Mouse (Mus musculus) heart, postnatal 25 days (tissue): ENCODE measurements at regions not wholly inside any gene's neighbourhood (a gene's known extent, or its start where the extent isn't known, plus 50 kb on each side); places are given as distances from the start of the nearest gene placed in this dataset.
"Not testable (repeated sequence)": the region's sequence is repeated elsewhere in the genome, so short reads cannot be mapped to it uniquely, and the experiment has no call there.

ENCODE experiments used
- DNase-seq: peaks from one replicate; pipeline ENCODE4 v3.0.0; 2022; ENCODE audit warnings: low spot score
- intact Hi-C: fragments of 180-260 bp; cut with DNase I; formaldehyde crosslinking; loops from one replicate; pipeline ENCODE4 v1.15.1; 2025

DNA sequence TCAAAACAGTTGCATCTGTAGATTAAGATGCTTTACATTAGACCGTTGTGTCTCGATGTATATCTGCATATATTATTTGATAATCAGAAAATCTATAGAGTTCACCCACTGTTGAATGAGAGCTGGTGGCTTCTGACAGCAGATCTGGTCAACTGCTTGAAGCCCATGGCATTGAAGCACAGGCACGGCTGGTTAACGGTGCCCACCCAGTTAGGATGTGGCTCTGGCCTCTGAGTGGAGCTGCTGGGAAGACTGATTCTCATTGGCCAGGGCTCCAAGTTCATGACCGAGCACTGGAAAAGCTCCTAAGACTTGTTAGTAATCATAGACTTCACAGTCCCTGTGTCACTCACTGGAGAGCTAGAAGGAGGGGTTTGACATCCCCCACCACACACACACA is 51.2 kb upstream of the Cldn34a start:
- intact Hi-C loops: loop anchor here (10.0 kb wide), 1 partner anchor 97 kb away; no protein-coding TSS in a partner anchor
- not testable (repeated sequence) for DNase-seq

DNA sequence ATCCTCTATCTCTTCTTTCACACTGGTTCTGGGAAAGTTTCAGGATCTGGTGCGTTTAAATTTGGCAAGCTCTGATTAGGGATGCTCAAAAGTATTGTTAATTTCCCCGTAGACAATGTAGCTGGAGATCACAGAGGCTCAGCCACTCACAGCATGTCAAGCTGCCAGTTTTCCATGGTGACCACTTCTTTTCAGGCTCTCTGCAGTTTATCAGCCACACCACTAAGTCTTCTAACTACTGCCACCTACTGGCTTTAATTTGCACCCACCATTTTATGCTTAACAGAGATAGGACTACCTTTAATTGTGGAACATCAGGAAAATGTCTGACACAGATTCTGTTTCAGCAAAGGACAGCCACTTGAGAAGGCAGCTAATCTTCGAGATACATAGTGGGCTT is 57.7 kb upstream of the Cldn34a start:
- intact Hi-C loops, DNase-seq: not testable (repeated sequence)

DNA sequence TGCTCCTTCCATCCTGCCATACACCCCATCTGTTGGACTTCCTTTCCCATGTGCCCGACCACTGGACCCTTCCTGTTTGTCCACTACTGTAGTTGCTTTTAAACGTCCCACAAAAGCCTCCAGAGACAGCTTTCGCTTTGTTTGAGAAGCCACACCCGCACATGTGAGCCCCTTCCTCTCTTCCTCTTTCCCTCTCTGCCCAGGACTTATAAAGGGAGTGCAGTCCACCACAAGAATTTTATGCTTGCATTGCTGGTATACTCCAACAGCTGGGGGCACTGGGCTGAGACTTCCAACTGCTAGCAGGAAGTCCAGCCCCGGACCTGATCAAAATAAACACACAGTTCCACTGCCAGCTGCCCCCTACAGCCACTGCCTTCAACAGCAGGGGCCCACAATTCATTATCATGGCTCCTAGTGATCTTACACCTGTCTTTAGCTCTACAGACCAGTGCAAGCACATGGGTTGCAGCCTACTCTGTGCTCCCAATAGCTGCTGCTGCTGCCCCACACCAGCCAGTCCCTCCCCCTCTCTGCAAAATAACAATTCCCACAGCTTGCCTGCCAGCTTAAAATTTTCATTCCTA is 63.7 kb upstream of the Cldn34a start:
- intact Hi-C loops: not testable (repeated sequence)

DNA sequence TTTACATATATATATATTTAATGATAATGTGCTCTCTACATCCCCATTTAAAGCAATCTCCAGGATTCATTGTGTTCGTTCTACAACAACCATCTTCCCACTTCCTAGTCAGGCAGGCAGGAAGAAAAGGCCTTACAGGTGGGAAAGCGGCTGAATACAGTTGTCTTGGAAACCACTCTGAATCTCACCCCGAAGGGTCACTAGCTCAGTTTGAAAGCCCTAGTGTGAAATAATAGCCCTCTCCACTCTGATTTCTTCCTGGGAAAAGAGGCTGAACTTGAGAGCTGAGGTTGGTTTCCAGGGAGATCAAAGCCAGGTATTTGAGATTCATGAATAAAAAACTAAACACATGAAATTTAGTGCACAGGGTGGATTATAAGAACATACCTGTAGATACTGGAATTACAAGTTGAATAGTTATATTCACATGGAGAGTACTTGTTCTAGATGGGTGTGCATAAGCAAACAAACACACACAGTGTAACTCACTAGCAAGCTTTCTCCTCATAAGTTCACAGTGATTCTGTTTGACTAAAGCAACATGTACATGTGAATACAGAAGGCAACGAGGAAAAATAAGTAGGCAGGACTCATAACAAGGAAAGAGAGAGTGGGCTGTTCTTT is 91.6 kb upstream of the Cldn34a start:
- DNase-seq: no peak
- intact Hi-C loops: no loop called here

More for the DNA sequence above, 63.7 kb upstream of the Cldn34a start:
- DNase-seq: not testable (repeated sequence)

DNA sequence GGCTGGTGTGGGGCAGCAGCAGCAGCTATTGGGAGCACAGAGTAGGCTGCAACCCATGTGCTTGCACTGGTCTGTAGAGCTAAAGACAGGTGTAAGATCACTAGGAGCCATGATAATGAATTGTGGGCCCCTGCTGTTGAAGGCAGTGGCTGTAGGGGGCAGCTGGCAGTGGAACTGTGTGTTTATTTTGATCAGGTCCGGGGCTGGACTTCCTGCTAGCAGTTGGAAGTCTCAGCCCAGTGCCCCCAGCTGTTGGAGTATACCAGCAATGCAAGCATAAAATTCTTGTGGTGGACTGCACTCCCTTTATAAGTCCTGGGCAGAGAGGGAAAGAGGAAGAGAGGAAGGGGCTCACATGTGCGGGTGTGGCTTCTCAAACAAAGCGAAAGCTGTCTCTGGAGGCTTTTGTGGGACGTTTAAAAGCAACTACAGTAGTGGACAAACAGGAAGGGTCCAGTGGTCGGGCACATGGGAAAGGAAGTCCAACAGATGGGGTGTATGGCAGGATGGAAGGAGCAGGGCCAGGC is 56.0 kb upstream of the Gpr173 start:
- DNase-seq, intact Hi-C loops: not testable (repeated sequence)

DNA sequence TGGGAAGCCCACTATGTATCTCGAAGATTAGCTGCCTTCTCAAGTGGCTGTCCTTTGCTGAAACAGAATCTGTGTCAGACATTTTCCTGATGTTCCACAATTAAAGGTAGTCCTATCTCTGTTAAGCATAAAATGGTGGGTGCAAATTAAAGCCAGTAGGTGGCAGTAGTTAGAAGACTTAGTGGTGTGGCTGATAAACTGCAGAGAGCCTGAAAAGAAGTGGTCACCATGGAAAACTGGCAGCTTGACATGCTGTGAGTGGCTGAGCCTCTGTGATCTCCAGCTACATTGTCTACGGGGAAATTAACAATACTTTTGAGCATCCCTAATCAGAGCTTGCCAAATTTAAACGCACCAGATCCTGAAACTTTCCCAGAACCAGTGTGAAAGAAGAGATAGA is 50.0 kb upstream of the Gpr173 start:
- DNase-seq: not testable (repeated sequence)
- intact Hi-C loops: loop anchor here (10.0 kb wide), 1 partner anchor 96 kb away; no protein-coding TSS in a partner anchor
